Mouse (Mus musculus) heart, postnatal 4 days (tissue): Measurements from ENCODE around the gene Zmynd11. TPM values are rescaled to one million over a fixed set of nuclear protein-coding genes. Genes with fewer than 3 reads are reported as not detected.

Source experiments
- DNase-seq: peaks from one replicate; pipeline ENCODE4 v3.0.0; 2021
- total RNA-seq, 2 experiments: library from RNA; stranded (reverse); gene quantifications; 2 replicates each; pipeline ENCODE4 v1.2.3; 2021

Zmynd11 gene
- total RNA-seq, 2 experiments from 2014 or later = 152 to 155 TPM

- no peak for DNase-seq
These were observed 108.5 kb downstream of the Zmynd11 start for GRCm38 (mm10) chr13:9656613-9657012.

- no peak for DNase-seq
These were observed 112.1 kb downstream of the Zmynd11 start for GRCm38 (mm10) chr13:9653018-9653417.

GRCm38 (mm10) chr13:9650580-9650979, 114.5 kb downstream of the Zmynd11 start:
- DNase-seq = no peak

GRCm38 (mm10) chr13:9649894-9650293, 115.2 kb downstream of the Zmynd11 start:
- DNase-seq = no peak

GRCm38 (mm10) chr13:9648716-9649115, 116.4 kb downstream of the Zmynd11 start:
- no peak for DNase-seq

- DNase-seq = no peak
These were observed 127.2 kb downstream of the Zmynd11 start for GRCm38 (mm10) chr13:9637949-9638348.

- DNase-seq = peak; percentile 45
These were observed 128.6 kb downstream of the Zmynd11 start for GRCm38 (mm10) chr13:9636505-9636904.

GRCm38 (mm10) chr13:9635951-9636350, 129.2 kb downstream of the Zmynd11 start:
- no peak for DNase-seq
